Mouse (Mus musculus): ENCODE data around the gene Cacna1f.

The Cacna1f gene

GRCm38 (mm10) chrX:7674284-7675000, 67.6 kb downstream of the Cacna1f start:
- no peak for DNase-seq (ENCODE audit: low read depth)

- DNase-seq (ENCODE audit: low read depth), result no peak
Observed at GRCm38 (mm10) chrX:7675001-7675380, 68.1 kb downstream of the Cacna1f start.

GRCm38 (mm10) chrX:7678986-7679385, 72.1 kb downstream of the Cacna1f start:
- DNase-seq (ENCODE audit: low read depth), result no peak

- DNase-seq (ENCODE audit: low read depth), result peak; percentile 71
Observed at GRCm38 (mm10) chrX:7679405-7680056, 72.6 kb downstream of the Cacna1f start.

- no peak for DNase-seq (ENCODE audit: low read depth)
Observed at GRCm38 (mm10) chrX:7680057-7680412, 73.2 kb downstream of the Cacna1f start.

GRCm38 (mm10) chrX:7680864-7681263, 74.0 kb downstream of the Cacna1f start, which contains the start of gene Magix:
Gene Magix (minus strand): TSS chrX:7681251.
- DNase-seq (ENCODE audit: low read depth), result no peak
